Mouse (Mus musculus) forebrain, embryonic 14.5 days (tissue): ENCODE measurements at regions not wholly inside any gene's neighbourhood (a gene's known extent, or its start where the extent isn't known, plus 50 kb on each side); places are given as distances from the start of the nearest gene placed in this dataset.

Source experiments
- ATAC-seq: fragments of 200-750 bp; cut with Nextera tagmentation; 2 replicates; pipeline ENCODE4 v1.8.0; 2017; ENCODE audit warnings: mild to moderate bottlenecking, moderate library complexity
- DNase-seq: peaks from one replicate; pipeline ENCODE4 v3.0.0-alpha.2; 2015; ENCODE audit warnings: low spot score
- H3K27ac ChIP-seq: fragments of 300-500 bp; sonication (generic); 2 replicates; pipeline ENCODE4 v1.5.1; 2014; ENCODE audit warnings: low read depth, mild to moderate bottlenecking, control low read depth, low read length, moderate library complexity
- H3K27me3 ChIP-seq: fragments of 300-500 bp; sonication (generic); replicated peaks from 2 replicates; pipeline ENCODE4 v1.6.1; 2014; ENCODE audit warnings: low read length, control low read depth, mixed read lengths; ENCODE audit not compliant: control insufficient read depth, insufficient read depth
- H3K36me3 ChIP-seq: fragments of 300-500 bp; sonication (generic); 2 replicates; pipeline ENCODE4 v1.6.1; 2014; ENCODE audit warnings: low read length, control low read depth; ENCODE audit not compliant: control insufficient read depth, insufficient read depth
- H3K4me1 ChIP-seq: fragments of 300-500 bp; sonication (generic); 2 replicates; pipeline ENCODE4 v1.6.1; 2014; ENCODE audit warnings: antibody characterized with exemption, low read length, control low read depth; ENCODE audit not compliant: control insufficient read depth, insufficient read depth
- H3K4me2 ChIP-seq: fragments of 300-500 bp; sonication (generic); 2 replicates; pipeline ENCODE4 v1.6.1; 2014; ENCODE audit warnings: mild to moderate bottlenecking, control low read depth, low read length
- H3K4me3 ChIP-seq: fragments of 300-500 bp; sonication (generic); 2 replicates; pipeline ENCODE4 v1.5.1; 2014; ENCODE audit warnings: low read depth, low read length, control low read depth
- H3K9ac ChIP-seq: fragments of 300-500 bp; sonication (generic); 2 replicates; pipeline ENCODE4 v1.6.1; 2014; ENCODE audit warnings: mild to moderate bottlenecking, low read length, control low read depth, moderate library complexity
- H3K9me3 ChIP-seq: fragments of 300-500 bp; sonication (generic); replicated peaks from 2 replicates; pipeline ENCODE4 v1.6.1; 2016; ENCODE audit warnings: low read length, control low read depth, mixed read lengths; ENCODE audit not compliant: control insufficient read depth
- WGBS: fragments of 180-500 bp; shearing (Covaris S2); extraction: QIAGEN DNeasy Blood & Tissue Kit; methylation state at CpG from one replicate; pipeline ENCODE4 v1.1.7; 2014; 5-methylcytosine and 5-hydroxymethylcytosine counted together

DNA sequence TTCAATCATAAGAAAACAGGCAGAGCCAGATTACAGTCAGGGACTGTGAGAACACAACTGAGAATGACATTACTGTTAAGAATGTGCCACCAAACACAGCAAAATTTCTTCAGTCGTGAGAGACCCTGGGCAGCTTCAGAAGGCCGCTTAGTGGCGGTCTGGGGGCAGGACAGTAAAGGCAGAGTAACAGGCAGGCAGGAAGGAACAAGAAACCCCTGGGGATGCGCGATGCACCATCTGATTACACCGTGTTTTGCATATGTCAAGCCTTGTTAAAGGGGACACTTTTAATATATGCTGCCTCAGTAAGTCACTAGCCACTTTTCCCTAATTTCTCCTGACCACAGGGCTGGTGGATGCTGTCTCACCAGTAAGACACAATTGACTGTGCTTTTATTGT, 120.0 kb downstream of the Rassf10 start:
- no peak overlapping the region for H3K27ac ChIP-seq
- ATAC-seq: no peak
- H3K4me2 ChIP-seq: no peak overlapping the region
- no peaks in the 10 kb centered on the region for H3K36me3 ChIP-seq
- DNase-seq: no peak
- no peaks in the 10 kb centered on the region for H3K4me1 ChIP-seq
- H3K9ac ChIP-seq: no peak overlapping the region
- no peaks in the 10 kb centered on the region for H3K27me3 ChIP-seq
- H3K4me3 ChIP-seq: no peak overlapping the region
- H3K9me3 ChIP-seq: no peaks in the 10 kb centered on the region
- 46% methylated on average over 6 of the region's 6 CpGs for WGBS

DNA sequence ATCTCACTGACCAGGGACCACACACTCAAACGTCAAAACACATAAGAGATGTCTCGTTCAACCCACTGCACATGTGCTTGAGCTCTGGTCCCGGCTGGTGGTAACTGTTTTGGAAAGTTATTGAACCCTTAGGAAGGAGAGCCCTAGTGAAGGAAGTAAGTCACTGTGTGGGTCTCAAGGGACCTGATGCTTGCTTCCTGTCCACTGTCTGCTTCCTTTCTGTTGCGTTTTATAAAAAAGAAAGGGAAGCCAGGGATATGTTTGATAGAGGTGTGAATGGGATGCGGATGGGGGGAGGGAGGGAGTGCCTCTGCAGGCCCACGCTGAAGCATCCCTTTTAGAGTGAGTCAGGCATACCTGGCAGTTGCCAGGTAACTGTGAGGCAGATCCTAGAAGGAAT, 121.6 kb downstream of the Rassf10 start:
- H3K9ac ChIP-seq: no peak overlapping the region
- no peaks in the 10 kb centered on the region for H3K27me3 ChIP-seq
- H3K36me3 ChIP-seq: no peaks in the 10 kb centered on the region
- no peak overlapping the region for H3K27ac ChIP-seq
- ATAC-seq (no peak), DNase-seq (no peak)
- no peaks in the 10 kb centered on the region for H3K4me1 ChIP-seq
- H3K4me2 ChIP-seq: no peak overlapping the region
- 80% methylated on average over 6 of the region's 6 CpGs for WGBS
- H3K4me3 ChIP-seq: no peak overlapping the region
- no peaks in the 10 kb centered on the region for H3K9me3 ChIP-seq

DNA sequence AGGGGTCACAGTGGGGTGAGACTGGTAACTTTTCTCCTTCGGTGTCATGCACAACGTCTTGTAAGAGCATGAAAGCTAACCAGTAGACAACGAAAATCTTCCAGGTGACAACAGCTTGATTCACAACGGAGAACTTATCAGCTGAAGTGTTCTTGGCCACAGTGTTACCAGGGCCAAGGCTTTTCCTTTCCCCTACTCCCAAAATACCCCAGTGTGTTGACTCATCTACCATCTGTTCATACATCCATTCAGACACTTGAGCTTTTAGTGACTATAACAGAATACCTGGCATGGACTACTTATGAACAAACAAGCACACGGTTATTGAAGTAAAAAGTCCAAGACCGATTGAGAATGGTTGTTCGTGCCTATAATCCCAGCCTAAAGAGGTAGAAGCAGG, 122.5 kb downstream of the Rassf10 start:
- 96% methylated on average over 7 of the region's 7 CpGs for WGBS
- no peak overlapping the region for H3K4me3 ChIP-seq
- no peaks in the 10 kb centered on the region for H3K9me3 ChIP-seq
- H3K4me1 ChIP-seq: no peaks in the 10 kb centered on the region
- H3K27me3 ChIP-seq: no peaks in the 10 kb centered on the region
- no peaks in the 10 kb centered on the region for H3K36me3 ChIP-seq
- no peak overlapping the region for H3K9ac ChIP-seq
- ATAC-seq: no peak
- no peak for DNase-seq
- no peak overlapping the region for H3K27ac ChIP-seq
- H3K4me2 ChIP-seq: no peak overlapping the region

DNA sequence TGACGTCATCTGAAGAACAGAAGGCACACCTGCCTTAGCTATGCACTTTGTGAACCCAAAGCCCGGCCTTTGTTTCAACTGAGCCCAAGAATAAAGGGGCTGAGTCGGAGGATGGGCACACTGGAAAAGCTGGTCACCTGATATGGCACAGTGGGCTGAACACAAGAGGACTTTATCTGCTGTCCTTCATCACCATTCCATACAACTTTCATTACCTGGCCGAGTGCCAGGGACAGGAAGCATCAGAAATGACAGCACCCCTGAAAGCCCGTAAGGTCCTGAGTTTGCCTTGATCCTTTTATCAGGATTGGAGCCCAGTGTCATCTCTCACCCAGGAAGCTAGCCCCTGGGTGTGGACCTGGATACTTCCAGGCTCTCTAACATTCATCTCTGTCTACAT, 126.1 kb upstream of the Arntl start:
- Histone ChIP-seq H3K4me3 (no peak overlapping the region), H3K36me3 (no peaks in the 10 kb centered on the region), H3K27ac (no peak overlapping the region), H3K9me3 (no peaks in the 10 kb centered on the region), H3K4me1 (no peaks in the 10 kb centered on the region), H3K9ac (no peak overlapping the region), H3K4me2 (no peak overlapping the region), H3K27me3 (no peaks in the 10 kb centered on the region)
- DNase-seq: no peak
- WGBS: 71% methylated on average over 5 of the region's 5 CpGs
- ATAC-seq: no peak

DNA sequence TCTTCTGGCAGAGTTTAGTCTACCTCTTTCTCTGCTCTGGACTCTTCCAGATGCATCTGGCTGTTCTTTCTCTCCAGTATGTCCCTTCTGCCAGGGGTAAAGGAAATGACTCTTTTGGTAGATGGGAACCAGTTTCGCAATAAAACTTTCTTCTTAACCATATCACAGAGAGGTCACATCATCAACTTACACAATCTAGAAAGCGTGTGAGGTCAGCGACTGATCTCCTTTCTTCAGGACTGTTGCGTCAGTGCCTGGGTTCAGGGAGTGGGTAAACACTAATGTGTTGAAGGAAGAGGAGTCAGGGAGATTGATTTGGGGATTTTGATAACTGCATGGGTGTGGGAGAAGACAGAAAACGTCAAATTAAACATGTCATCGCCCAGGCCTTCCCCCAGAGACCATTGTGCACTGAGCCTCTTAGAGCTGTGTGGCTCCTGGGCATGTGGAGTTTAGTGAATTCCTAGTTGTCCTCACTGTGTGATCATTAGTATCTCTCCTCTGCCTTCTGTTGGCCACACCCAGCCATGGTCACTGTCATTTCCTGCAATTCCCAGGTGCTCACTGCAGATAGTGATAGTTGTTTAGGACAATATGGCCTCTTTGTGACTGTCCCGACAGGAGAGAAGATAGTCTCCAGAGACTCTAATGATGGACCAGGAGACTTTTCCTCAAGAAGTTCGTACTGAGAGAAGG, 122.2 kb upstream of the Arntl start:
- no peak overlapping the region for H3K27ac ChIP-seq
- no peak overlapping the region for H3K4me3 ChIP-seq
- no peak overlapping the region for H3K9ac ChIP-seq
- ATAC-seq (no peak), DNase-seq (no peak)
- H3K4me1 ChIP-seq: no peaks in the 10 kb centered on the region
- 83% methylated on average over 8 of the region's 8 CpGs for WGBS
- H3K9me3 ChIP-seq: no peaks in the 10 kb centered on the region
- H3K27me3 ChIP-seq: no peaks in the 10 kb centered on the region
- H3K36me3 ChIP-seq: no peaks in the 10 kb centered on the region
- no peak overlapping the region for H3K4me2 ChIP-seq

DNA sequence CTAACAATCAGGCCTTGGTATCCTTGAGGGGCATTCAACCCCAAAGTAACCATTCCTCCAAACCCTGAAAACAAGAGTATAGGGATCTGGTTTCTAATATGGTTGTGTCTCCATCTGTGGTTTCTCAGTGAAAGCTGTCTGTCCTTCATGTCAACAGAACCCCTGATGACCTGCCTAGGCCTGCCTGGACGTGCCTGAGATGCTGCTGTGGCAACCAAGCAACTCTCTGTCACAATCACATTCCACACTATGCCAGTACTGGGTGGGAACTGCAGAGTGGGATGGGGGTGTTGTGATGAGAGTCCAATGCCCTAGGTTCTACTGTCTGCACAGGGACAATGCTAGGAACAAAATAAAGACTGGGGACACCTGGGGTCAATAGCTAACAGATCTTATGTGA, 121.1 kb upstream of the Arntl start:
- Histone ChIP-seq H3K4me3 (no peak overlapping the region), H3K27me3 (no peaks in the 10 kb centered on the region), H3K9me3 (no peaks in the 10 kb centered on the region), H3K36me3 (no peaks in the 10 kb centered on the region), H3K27ac (no peak overlapping the region), H3K4me2 (no peak overlapping the region), H3K9ac (no peak overlapping the region), H3K4me1 (no peaks in the 10 kb centered on the region)
- DNase-seq (no peak), ATAC-seq (no peak)
- WGBS: 72% methylated on average over 1 of the region's 1 CpGs

DNA sequence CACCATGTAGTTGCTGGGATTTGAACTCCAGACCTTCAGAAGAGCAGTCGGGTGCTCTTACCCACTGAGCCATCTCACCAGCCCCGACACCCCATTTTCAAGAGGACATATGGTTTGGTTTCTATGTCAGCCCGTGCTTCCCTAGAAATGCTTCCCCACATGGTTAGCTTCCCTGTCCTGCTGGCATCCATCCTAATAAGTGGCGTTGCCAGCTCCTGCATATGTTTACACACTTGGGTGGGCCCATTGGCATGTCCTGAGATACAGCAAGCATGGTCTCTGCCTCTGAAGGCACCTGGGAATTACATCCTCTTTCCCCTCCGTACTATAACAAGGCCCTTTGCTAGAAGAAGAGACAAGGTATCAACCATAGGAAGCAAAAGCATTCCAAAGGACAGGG, 119.6 kb upstream of the Arntl start:
- no peaks in the 10 kb centered on the region for H3K36me3 ChIP-seq
- H3K4me3 ChIP-seq: no peak overlapping the region
- H3K27me3 ChIP-seq: no peaks in the 10 kb centered on the region
- 81% methylated on average over 5 of the region's 5 CpGs for WGBS
- DNase-seq: peak; percentile 17
- H3K27ac ChIP-seq: no peak overlapping the region
- H3K9me3 ChIP-seq: no peaks in the 10 kb centered on the region
- H3K4me1 ChIP-seq: no peaks in the 10 kb centered on the region
- no peak for ATAC-seq
- H3K9ac ChIP-seq: no peak overlapping the region
- no peak overlapping the region for H3K4me2 ChIP-seq

DNA sequence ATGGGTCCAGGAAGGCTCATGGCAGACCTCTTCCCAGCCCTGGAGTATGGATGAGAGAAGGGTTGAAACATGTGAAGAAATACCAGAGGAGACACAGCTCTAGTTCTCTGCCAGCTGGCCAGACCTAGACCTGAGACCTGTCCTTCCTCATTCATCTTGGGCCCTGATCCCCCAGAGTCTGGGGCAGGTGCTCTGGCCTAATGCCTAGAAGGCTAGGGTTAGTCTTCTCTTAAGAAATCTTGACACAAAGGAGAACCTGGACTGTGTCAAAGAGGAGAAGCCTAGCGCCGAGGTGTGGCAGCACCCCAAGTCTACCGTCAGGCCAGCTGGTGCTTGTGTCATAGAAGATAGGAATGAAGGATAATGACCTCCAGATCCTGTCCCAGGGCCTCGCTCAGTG, 118.2 kb upstream of the Arntl start:
- ATAC-seq (no peak), DNase-seq (no peak)
- Histone ChIP-seq H3K9ac (no peak overlapping the region), H3K27me3 (no peaks in the 10 kb centered on the region), H3K4me1 (no peaks in the 10 kb centered on the region), H3K4me3 (no peak overlapping the region), H3K9me3 (no peaks in the 10 kb centered on the region), H3K4me2 (no peak overlapping the region), H3K27ac (no peak overlapping the region), H3K36me3 (no peaks in the 10 kb centered on the region)
- WGBS: 81% methylated on average over 4 of the region's 4 CpGs

DNA sequence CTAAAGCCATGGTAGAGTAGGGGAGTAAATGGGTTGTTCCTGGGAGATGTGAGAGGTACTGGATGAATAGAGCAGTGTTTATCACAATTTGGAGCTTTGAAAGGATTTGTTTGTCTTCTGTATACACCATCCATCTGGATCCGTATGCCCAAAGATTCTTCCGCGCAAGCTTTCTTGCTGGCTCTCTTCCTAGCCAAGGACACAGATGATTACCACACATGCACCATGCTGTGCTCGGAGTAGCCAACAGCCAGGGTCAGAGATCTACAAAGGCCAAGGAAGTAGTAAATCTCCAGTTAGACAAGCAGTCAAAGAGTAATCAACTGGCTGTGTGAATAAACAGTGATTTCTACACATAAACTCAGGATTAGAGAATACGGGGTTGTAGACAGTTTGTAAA, 113.3 kb upstream of the Arntl start:
- Histone ChIP-seq H3K36me3 (no peaks in the 10 kb centered on the region), H3K4me2 (no peak overlapping the region), H3K27ac (no peak overlapping the region), H3K9ac (no peak overlapping the region), H3K4me3 (no peak overlapping the region), H3K4me1 (no peaks in the 10 kb centered on the region), H3K9me3 (no peaks in the 10 kb centered on the region), H3K27me3 (no peaks in the 10 kb centered on the region)
- 73% methylated on average over 5 of the region's 5 CpGs for WGBS
- ATAC-seq: no peak
- DNase-seq: no peak
